Mouse (Mus musculus) kidney, embryonic 14.5 days (tissue): ENCODE measurements around the gene Gm21962. TPM values are rescaled to one million over a fixed set of nuclear protein-coding genes. Genes with fewer than 3 reads are reported as not detected.

Experiments
- ATAC-seq: fragments of 200-750 bp; cut with Nextera tagmentation; 2 replicates; pipeline ENCODE4 v1.8.0; 2017; ENCODE audit warnings: moderate number of reproducible peaks, mild to moderate bottlenecking, moderate TSS enrichment, moderate library complexity; ENCODE audit not compliant: low FRiP score, low TSS enrichment
- H3K27ac ChIP-seq: fragments of 300-500 bp; sonication (generic); 2 replicates; pipeline ENCODE4 v1.5.1; 2014; ENCODE audit warnings: low read depth, mild to moderate bottlenecking, low read length, moderate library complexity, mixed read lengths
- H3K27me3 ChIP-seq: fragments of 300-500 bp; sonication (generic); 2 replicates; pipeline ENCODE4 v1.6.1; 2014; ENCODE audit warnings: mild to moderate bottlenecking, low read length; ENCODE audit not compliant: control insufficient read depth, insufficient read depth
- H3K36me3 ChIP-seq: fragments of 300-500 bp; sonication (generic); 2 replicates; pipeline ENCODE4 v1.6.1; 2014; ENCODE audit warnings: low read length, mixed read lengths; ENCODE audit not compliant: control insufficient read depth, insufficient read depth
- H3K4me1 ChIP-seq: fragments of 300-500 bp; sonication (generic); 2 replicates; pipeline ENCODE4 v1.6.1; 2014; ENCODE audit warnings: low read length, mixed read lengths; ENCODE audit not compliant: control insufficient read depth, insufficient read depth
- H3K4me2 ChIP-seq: fragments of 300-500 bp; sonication (generic); replicated peaks from 2 replicates; pipeline ENCODE4 v1.6.1; 2014; ENCODE audit warnings: low read depth, mild to moderate bottlenecking, low read length
- H3K4me3 ChIP-seq: fragments of 300-500 bp; sonication (generic); 2 replicates; pipeline ENCODE4 v1.5.1; 2014; ENCODE audit warnings: mild to moderate bottlenecking, low read length
- H3K9ac ChIP-seq: fragments of 300-500 bp; sonication (generic); 2 replicates; pipeline ENCODE4 v1.6.1; 2014; ENCODE audit warnings: low read depth, mild to moderate bottlenecking, low read length, moderate library complexity
- H3K9me3 ChIP-seq: fragments of 300-500 bp; sonication (generic); 2 replicates; pipeline ENCODE4 v1.6.1; 2016; ENCODE audit warnings: low read length; ENCODE audit not compliant: control insufficient read depth
- WGBS: fragments of 180-500 bp; shearing (Covaris S2); extraction: QIAGEN DNeasy Blood & Tissue Kit; methylation state at CpG from one replicate; pipeline ENCODE4 v1.1.7; 2014; 5-methylcytosine and 5-hydroxymethylcytosine counted together
- microRNA-seq: library from miRNA; unstranded; fragments of <30 nt; microRNA quantifications from one replicate; pipeline ENCODE4, GENCODE M21; 2016
- polyA plus RNA-seq: library from polyadenylated mRNA; unstranded; fragments of >200 nt; fragmentation: Nextera tagmentation; extraction: Ambion mirVana; gene quantifications from 2 replicates; pipeline ENCODE4 v1.2.1, GENCODE M21; 2014

Gm21962 gene
- polyA plus RNA-seq, 1 experiment from 2014 or later = not detected

- Histone ChIP-seq H3K27ac (no peak overlapping the region), H3K4me1 (no peaks in the 10 kb centered on the region), H3K36me3 (no peaks in the 10 kb centered on the region), H3K9me3 (no peaks in the 10 kb centered on the region), H3K27me3 (no peaks in the 10 kb centered on the region), H3K4me2 (no peak overlapping the region), H3K9ac (no peak overlapping the region), H3K4me3 (no peak overlapping the region)
- ATAC-seq = no peak
- 89% methylated on average over 2 of the region's 2 CpGs for WGBS
Observed at GRCm38 (mm10) chr3:137686932-137687331, 15.6 kb downstream of the Gm21962 start.

- no peak for ATAC-seq
- no peaks in the 10 kb centered on the region for H3K4me1 ChIP-seq
Observed at GRCm38 (mm10) chr3:137691503-137691902, 20.2 kb downstream of the Gm21962 start.

GRCm38 (mm10) chr3:137715946-137716345 lies 44.6 kb downstream of the Gm21962 start:
- H3K4me3 ChIP-seq = no peak overlapping the region
- no peak overlapping the region for H3K9ac ChIP-seq
- ATAC-seq = peak; percentile 86
- no peak overlapping the region for H3K27ac ChIP-seq
- no peaks in the 10 kb centered on the region for H3K9me3 ChIP-seq
- H3K27me3 ChIP-seq = no peaks in the 10 kb centered on the region
- H3K36me3 ChIP-seq = no peaks in the 10 kb centered on the region
- peaks cover 3% of the 10 kb centered on the region; the same call in 1 of the 2 replicates for H3K4me1 ChIP-seq
- 9% methylated on average over 2 of the region's 2 CpGs for WGBS
- H3K4me2 ChIP-seq = no peak overlapping the region

More at GRCm38 (mm10) chr3:137691503-137691902, 20.2 kb downstream of the Gm21962 start:
- H3K36me3 ChIP-seq = no peaks in the 10 kb centered on the region
- no peak overlapping the region for H3K4me3 ChIP-seq
- H3K9me3 ChIP-seq = no peaks in the 10 kb centered on the region
- H3K4me2 ChIP-seq = no peak overlapping the region
- no peak overlapping the region for H3K27ac ChIP-seq
- no peaks in the 10 kb centered on the region for H3K27me3 ChIP-seq
- H3K9ac ChIP-seq = no peak overlapping the region

- WGBS = 66% methylated on average over 3 of the region's 3 CpGs
- no peak overlapping the region for H3K27ac ChIP-seq
- no peaks in the 10 kb centered on the region for H3K9me3 ChIP-seq
- H3K4me2 ChIP-seq = no peak overlapping the region
- no peaks in the 10 kb centered on the region for H3K36me3 ChIP-seq
- no peak for ATAC-seq
- no peak overlapping the region for H3K4me3 ChIP-seq
- H3K9ac ChIP-seq = no peak overlapping the region
- H3K4me1 ChIP-seq = peaks cover 3% of the 10 kb centered on the region; the same call in 1 of the 2 replicates
- no peaks in the 10 kb centered on the region for H3K27me3 ChIP-seq
Observed at GRCm38 (mm10) chr3:137716573-137717157, 45.3 kb downstream of the Gm21962 start.

Small RNAs within 50 kb of the gene (microRNA-seq; reads per million reads assigned to microRNA genes)
- gene Gm22468 = not detected

Other genes with a start within 250 kb of the Gm21962 start
- gene Ddit4l, start 49.9 kb upstream of the Gm21962 start, polyA plus RNA-seq = 10.0 and 13.5 TPM in 2 replicates
- 2,687 and 3,357 TPM in 2 replicates for gene H2afz, start 193.0 kb downstream of the Gm21962 start, polyA plus RNA-seq
- gene Dnajb14, start 196.2 kb downstream of the Gm21962 start, polyA plus RNA-seq = 12.2 and 12.3 TPM in 2 replicates
- gene Lamtor3, start 247.0 kb downstream of the Gm21962 start, polyA plus RNA-seq = 111 TPM in 2 replicates